ENCODE assay signal across 30 mouse cellular contexts in genomic region chr11:107966229-107966628, GRCm38 (mm10). TPM values are rescaled to one million over a fixed set of nuclear protein-coding genes. Genes with fewer than 3 reads are reported as not detected.
A peak's percentile ranks its signal among the peaks of the same experiment; 100 is the strongest.
DNase-seq lines count a peak whose midpoint lies in the region; ATAC-seq and TF ChIP-seq lines count a peak whose summit lies in the region.
"Had no signal": no experiment of that assay in that cellular context is flagged by ENCODE, and none has a peak within 500 bp of the region (broad histone marks: within the 10 kb centered on the region; RNA-seq: fewer than 3 reads in every experiment).

No protein-coding gene starts in this region.

- no peak for TF ChIP-seq CTCF in stomach, postnatal 0 days (IDR thresholded peaks at IDR 0.05; ENCODE audit: low read depth)

- TF ChIP-seq EP300 in stomach, postnatal 0 days (optimal IDR thresholded peaks at IDR 0.05), result no peak

- no peak for DNase-seq in forebrain, embryonic 11.5 days (ENCODE audit: low spot score)
- DNase-seq in stomach, postnatal 0 days (ENCODE audit: low spot score), result no peak
- DNase-seq in T-cell, adult 2 months (ENCODE audit: low spot score), result no peak
- DNase-seq in frontal cortex, postnatal 25 days (ENCODE audit: low spot score in 2 of 2), result no peak
- no peak for DNase-seq in limb, embryonic 10.5 days (ENCODE audit: low spot score)
- DNase-seq: adrenal gland, postnatal 25 days; cerebellum, adult 18-20 months; cerebellum, postnatal 14 days; gastrocnemius, postnatal 25 days; heart, adult 11 months; heart, postnatal 4 days; kidney, adult 9 months; kidney, postnatal 10 days; lung, adult 18-20 months; lung, postnatal 4 days; retina, postnatal 1 day; right cerebral cortex, postnatal 14 days; thymus, postnatal 14 days had no signal

- peak overlapping the region; percentile 56 for H3K27ac ChIP-seq in forebrain, embryonic 15.5 days (replicated peaks)
- no peak overlapping the region for H3K27ac ChIP-seq in forebrain, embryonic 11.5 days (ENCODE audit: low read depth, low read length)
- H3K27ac ChIP-seq in stomach, embryonic 14.5 days (ENCODE audit: low read length), result no peak overlapping the region
- no peak overlapping the region for H3K27ac ChIP-seq in stomach, postnatal 0 days (replicated peaks)
- H3K27ac ChIP-seq in liver, embryonic 15.5 days (replicated peaks), result no peak overlapping the region
- no peak overlapping the region for H3K27ac ChIP-seq in limb, embryonic 10.5 days
- H3K27ac ChIP-seq: left cerebral cortex, adult 2 months; limb, embryonic 13.5 days; midbrain, embryonic 13.5 days; stomach, embryonic 15.5 days had no signal

- no peak overlapping the region for H3K4me2 ChIP-seq in forebrain, embryonic 15.5 days (replicated peaks)
- H3K4me2 ChIP-seq in forebrain, embryonic 11.5 days (ENCODE audit: low read depth, low read length, severe bottlenecking), result no peak overlapping the region
- no peak overlapping the region for H3K4me2 ChIP-seq in stomach, embryonic 14.5 days (replicated peaks; ENCODE audit: low read depth, low read length)
- no peak overlapping the region for H3K4me2 ChIP-seq in stomach, postnatal 0 days (replicated peaks; ENCODE audit: low read depth)
- no peak overlapping the region for H3K4me2 ChIP-seq in liver, embryonic 15.5 days
- H3K4me2 ChIP-seq: heart, embryonic 11.5 days; limb, embryonic 13.5 days; midbrain, embryonic 13.5 days; stomach, embryonic 15.5 days had no signal

- H3K4me1 ChIP-seq in forebrain, embryonic 15.5 days, result peaks cover 63% of the 10 kb centered on the region
- peaks cover 3% of the 10 kb centered on the region for H3K4me1 ChIP-seq in forebrain, embryonic 11.5 days (replicated peaks; ENCODE audit: control insufficient read depth, insufficient read depth, low read length)
- no peaks in the 10 kb centered on the region for H3K4me1 ChIP-seq in stomach, embryonic 14.5 days (ENCODE audit: control insufficient read depth, insufficient read depth, low read length)
- H3K4me1 ChIP-seq in stomach, postnatal 0 days (replicated peaks; ENCODE audit: control insufficient read depth, insufficient read depth), result no peaks in the 10 kb centered on the region
- 0 out of 2 replicates have a peak, but pooled peaks cover 4% of the 10 kb centered on the region for H3K4me1 ChIP-seq in liver, embryonic 15.5 days (replicated peaks)
- peaks cover 44% of the 10 kb centered on the region for H3K4me1 ChIP-seq in limb, embryonic 10.5 days
- H3K4me1 ChIP-seq: stomach, embryonic 15.5 days had no signal

- WGBS in forebrain, embryonic 15.5 days, result 64% methylated on average over 4 of the region's 4 CpGs
- WGBS in forebrain, embryonic 11.5 days, result 85% methylated on average over 4 of the region's 4 CpGs
- 68% methylated on average over 4 of the region's 4 CpGs for WGBS in stomach, embryonic 14.5 days
- WGBS in stomach, postnatal 0 days, result 67% methylated on average over 4 of the region's 4 CpGs
- 58% methylated on average over 4 of the region's 4 CpGs for WGBS in liver, embryonic 15.5 days (ENCODE audit: insufficient replicate concordance)
- WGBS in limb, embryonic 10.5 days, result 87% methylated on average over 4 of the region's 4 CpGs

- no peaks in the 10 kb centered on the region for H3K36me3 ChIP-seq in forebrain, embryonic 15.5 days
- H3K36me3 ChIP-seq in forebrain, embryonic 11.5 days (ENCODE audit: control insufficient read depth, insufficient read depth, low read length), result no peaks in the 10 kb centered on the region
- H3K36me3 ChIP-seq in stomach, embryonic 14.5 days (ENCODE audit: control insufficient read depth, insufficient read depth, low read length), result no peaks in the 10 kb centered on the region
- H3K36me3 ChIP-seq in stomach, postnatal 0 days (ENCODE audit: control insufficient read depth, insufficient read depth, low read length), result no peaks in the 10 kb centered on the region
- H3K36me3 ChIP-seq in liver, embryonic 15.5 days (replicated peaks), result no peaks in the 10 kb centered on the region
- H3K36me3 ChIP-seq in limb, embryonic 10.5 days, result no peaks in the 10 kb centered on the region
- H3K36me3 ChIP-seq: midbrain, embryonic 13.5 days; stomach, embryonic 15.5 days had no signal

- H3K27me3 ChIP-seq in forebrain, embryonic 15.5 days, result no peaks in the 10 kb centered on the region
- H3K27me3 ChIP-seq in forebrain, embryonic 11.5 days (ENCODE audit: control insufficient read depth, insufficient read depth, low read length), result no peaks in the 10 kb centered on the region
- H3K27me3 ChIP-seq in stomach, embryonic 14.5 days (ENCODE audit: control insufficient read depth, insufficient read depth, low read length), result no peaks in the 10 kb centered on the region
- H3K27me3 ChIP-seq in stomach, postnatal 0 days (ENCODE audit: control insufficient read depth, insufficient read depth, low read length), result no peaks in the 10 kb centered on the region
- no peaks in the 10 kb centered on the region for H3K27me3 ChIP-seq in liver, embryonic 15.5 days
- H3K27me3 ChIP-seq in limb, embryonic 10.5 days (ENCODE audit: low read depth, poor library complexity, severe bottlenecking), result no peaks in the 10 kb centered on the region
- H3K27me3 ChIP-seq: limb, embryonic 13.5 days; midbrain, embryonic 13.5 days; Patski; stomach, embryonic 15.5 days had no signal

- H3K4me3 ChIP-seq in forebrain, embryonic 15.5 days, result no peak overlapping the region
- H3K4me3 ChIP-seq in forebrain, embryonic 11.5 days (ENCODE audit: low read depth, low read length), result no peak overlapping the region
- H3K4me3 ChIP-seq in stomach, embryonic 14.5 days (ENCODE audit: low read depth, low read length), result no peak overlapping the region
- no peak overlapping the region for H3K4me3 ChIP-seq in stomach, postnatal 0 days (ENCODE audit: low read depth, low read length)
- no peak overlapping the region for H3K4me3 ChIP-seq in liver, embryonic 15.5 days (replicated peaks)
- no peak overlapping the region for H3K4me3 ChIP-seq in limb, embryonic 10.5 days
- H3K4me3 ChIP-seq: erythroblast, embryonic 14.5 days; left cerebral cortex, adult 2 months; limb, embryonic 13.5 days; midbrain, embryonic 13.5 days; stomach, embryonic 15.5 days had no signal

- no peaks in the 10 kb centered on the region for H3K9me3 ChIP-seq in forebrain, embryonic 15.5 days
- H3K9me3 ChIP-seq in forebrain, embryonic 11.5 days (ENCODE audit: control insufficient read depth, low read length), result no peaks in the 10 kb centered on the region
- no peaks in the 10 kb centered on the region for H3K9me3 ChIP-seq in stomach, embryonic 14.5 days (ENCODE audit: control insufficient read depth, low read depth, low read length)
- H3K9me3 ChIP-seq in stomach, postnatal 0 days (ENCODE audit: control insufficient read depth, low read length), result no peaks in the 10 kb centered on the region
- no peaks in the 10 kb centered on the region for H3K9me3 ChIP-seq in liver, embryonic 15.5 days (replicated peaks)
- H3K9me3 ChIP-seq in limb, embryonic 10.5 days (replicated peaks), result no peaks in the 10 kb centered on the region
- H3K9me3 ChIP-seq: limb, embryonic 13.5 days; midbrain, embryonic 13.5 days; stomach, embryonic 15.5 days had no signal

- H3K9ac ChIP-seq in forebrain, embryonic 15.5 days (replicated peaks), result no peak overlapping the region
- no peak overlapping the region for H3K9ac ChIP-seq in forebrain, embryonic 11.5 days (ENCODE audit: low read length)
- no peak overlapping the region for H3K9ac ChIP-seq in stomach, embryonic 14.5 days (replicated peaks; ENCODE audit: low read depth, low read length)
- H3K9ac ChIP-seq in stomach, postnatal 0 days (ENCODE audit: low read length), result no peak overlapping the region
- no peak overlapping the region for H3K9ac ChIP-seq in liver, embryonic 15.5 days
- H3K9ac ChIP-seq: limb, embryonic 13.5 days; midbrain, embryonic 13.5 days; stomach, embryonic 15.5 days had no signal

- ATAC-seq in forebrain, embryonic 15.5 days (replicated peaks), result no peak
- no peak for ATAC-seq in forebrain, embryonic 11.5 days (replicated peaks; ENCODE audit: low FRiP score)
- peak; percentile 67 for ATAC-seq in stomach, embryonic 14.5 days (ENCODE audit: insufficient number of reproducible peaks, insufficient read depth, low FRiP score, low read depth)
- ATAC-seq in stomach, postnatal 0 days (ENCODE audit: low FRiP score, low TSS enrichment), result no peak
- ATAC-seq in liver, embryonic 15.5 days (ENCODE audit: insufficient read depth), result 0 out of 2 replicates have a peak, but pooled peaks have one; percentile 49
- ATAC-seq: intestine, postnatal 0 days; lung, postnatal 0 days; Patski had no signal

RNA-seq across cellular contexts. Expression of gene Cacng5, which starts 51.4 kb away (rescaled TPM):
- 5.6 and 7.2 TPM in 2 replicates for polyA plus RNA-seq in forebrain, embryonic 15.5 days (2015; fragmentation: Nextera tagmentation; extraction: Ambion mirVana)
- 0.69 and 1.1 TPM in 2 replicates for polyA plus RNA-seq in forebrain, embryonic 11.5 days (2014; fragmentation: Nextera tagmentation; extraction: Ambion mirVana)
- polyA plus RNA-seq in stomach, embryonic 14.5 days (2014; fragmentation: Nextera tagmentation; extraction: Ambion mirVana), result 0.17 and 0.19 TPM in 2 replicates
- 0.17 and 0.21 TPM in 2 replicates for polyA plus RNA-seq in stomach, postnatal 0 days (2015; fragmentation: Nextera tagmentation; extraction: Ambion mirVana)
- 0.03 TPM in 1 of 2 replicates, not detected in the other for polyA plus RNA-seq in liver, embryonic 15.5 days (2015; fragmentation: Nextera tagmentation; extraction: Ambion mirVana)
- polyA plus RNA-seq in limb, embryonic 10.5 days (2016; fragmentation: Nextera tagmentation; extraction: Ambion mirVana), result 0.05 TPM in 2 replicates
- polyA plus RNA-seq: erythroblast, embryonic 14.5 days; heart, embryonic 11.5 days; lung, postnatal 0 days; Patski had no signal

Comparison
In these comparisons a context has a peak if more than half of its experiments do, and no peak if none do; other contexts are left out.
1. ATAC-seq: peak in stomach, embryonic 14.5 days (single experiment) and liver, embryonic 15.5 days (single experiment); none in forebrain, embryonic 15.5 days (single experiment), forebrain, embryonic 11.5 days (single experiment) and stomach, postnatal 0 days (single experiment).